Mouse (Mus musculus) C2C12 (cell line): ENCODE measurements around the gene Ankdd1b.

Source experiments
- CEBPB ChIP-seq: IDR thresholded peaks from one replicate; pipeline ENCODE4 v1.6.1; 2011; ENCODE audit warnings: low read depth, mild to moderate bottlenecking, control low read depth, moderate library complexity
- CTCF ChIP-seq: IDR thresholded peaks from one replicate; pipeline ENCODE4 v1.5.1; 2011; ENCODE audit not compliant: control insufficient read depth, insufficient read depth, insufficient read length
- FOSL1 ChIP-seq: IDR thresholded peaks from one replicate; pipeline ENCODE4 v1.8.0; 2011; ENCODE audit warnings: mild to moderate bottlenecking, low read length; ENCODE audit not compliant: poor library complexity, insufficient read depth, severe bottlenecking
- MAX ChIP-seq: IDR thresholded peaks from one replicate; pipeline ENCODE4 v1.6.1; 2011; ENCODE audit warnings: mild to moderate bottlenecking, control low read depth
- MYOD1 ChIP-seq: IDR thresholded peaks from one replicate; pipeline ENCODE4 v1.6.1; 2011; ENCODE audit warnings: low read depth; ENCODE audit not compliant: control insufficient read depth, insufficient read length
- MYOG ChIP-seq: IDR thresholded peaks from one replicate; pipeline ENCODE4 v1.6.1; 2011; ENCODE audit not compliant: control insufficient read depth, insufficient read length; ENCODE audit errors: extremely low read depth
- USF1 ChIP-seq: IDR thresholded peaks from one replicate; pipeline ENCODE4 v1.6.1; 2011; ENCODE audit warnings: low read depth, mild to moderate bottlenecking, control low read depth, moderate library complexity

GRCm38 (mm10) chr13:96401251-96401650 lies 69.7 kb downstream of the Ankdd1b start:
- TF ChIP-seq CTCF, result no peak
- TF ChIP-seq CEBPB, result no peak
- TF ChIP-seq MYOD1, result no peak
- no peak for TF ChIP-seq FOSL1
- TF ChIP-seq MAX, result no peak
- no peak for TF ChIP-seq MYOG
- TF ChIP-seq USF1, result no peak
